29 mouse cellular contexts compared by ENCODE assay signal in the genomic region with DNA sequence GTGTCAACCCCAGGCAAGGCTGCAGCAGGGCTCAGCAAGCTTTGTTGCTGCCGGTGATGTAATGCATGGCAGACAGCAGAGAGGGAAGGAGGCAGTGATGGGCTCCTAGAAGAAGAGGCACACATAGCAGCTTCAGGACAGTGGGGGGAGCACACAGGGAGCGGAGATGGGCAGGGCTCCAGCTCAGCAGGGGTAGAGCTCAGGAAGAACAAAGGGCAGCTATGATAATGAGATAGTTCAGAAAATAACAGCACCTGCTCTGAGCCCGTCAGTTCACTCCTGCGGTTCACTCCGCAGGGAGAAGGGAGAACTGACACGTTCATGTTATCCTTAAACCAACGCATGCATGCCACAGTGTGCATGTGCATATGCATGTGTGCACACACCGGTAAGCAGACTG. TPM values are rescaled to one million over a fixed set of nuclear protein-coding genes. Genes with fewer than 3 reads are reported as not detected.
DNase-seq lines count a peak whose midpoint lies in the region; ATAC-seq and TF ChIP-seq lines count a peak whose summit lies in the region.
"Had no signal": no experiment of that assay in that cellular context is flagged by ENCODE, and none has a peak within 500 bp of the region (broad histone marks: within the 10 kb centered on the region; RNA-seq: fewer than 3 reads in every experiment).

No protein-coding gene starts in this region.

- TF ChIP-seq CTCF in forebrain, postnatal 0 days (IDR thresholded peaks at IDR 0.05; ENCODE audit: low read depth), result no peak
- TF ChIP-seq CTCF in E14TG2a.4 (conservative IDR thresholded peaks at IDR 0.05; ENCODE audit: low read length), result no peak
- TF ChIP-seq CTCF in hindbrain, postnatal 0 days (IDR thresholded peaks at IDR 0.05; ENCODE audit: low read depth), result no peak

- H3K27me3 ChIP-seq in forebrain, postnatal 0 days (ENCODE audit: insufficient read depth, low read length), result no peaks in the 10 kb centered on the region
- H3K27me3 ChIP-seq in forebrain, embryonic 10.5 days (ENCODE audit: poor library complexity, severe bottlenecking), result no peaks in the 10 kb centered on the region
- no peaks in the 10 kb centered on the region for H3K27me3 ChIP-seq in E14TG2a.4 (ENCODE audit: insufficient read depth, low read length)
- H3K27me3 ChIP-seq in hindbrain, postnatal 0 days (ENCODE audit: insufficient read depth, low read length), result no peaks in the 10 kb centered on the region
- H3K27me3 ChIP-seq: heart, embryonic 12.5 days; limb, embryonic 12.5 days; liver, embryonic 15.5 days; lung, embryonic 15.5 days; neural tube, embryonic 15.5 days; stomach, embryonic 15.5 days had no signal

- H3K36me3 ChIP-seq in forebrain, postnatal 0 days (ENCODE audit: insufficient read depth), result peaks cover 72% of the 10 kb centered on the region
- H3K36me3 ChIP-seq in forebrain, embryonic 10.5 days (replicated peaks), result peaks cover 100% of the 10 kb centered on the region
- H3K36me3 ChIP-seq in E14TG2a.4 (ENCODE audit: insufficient read depth, low read length), result peaks cover 40% of the 10 kb centered on the region
- H3K36me3 ChIP-seq in hindbrain, postnatal 0 days (ENCODE audit: insufficient read depth, low read length), result peaks cover 36% of the 10 kb centered on the region; the same call in 1 of the 2 replicates
- H3K36me3 ChIP-seq: liver, embryonic 15.5 days had no signal

- H3K27ac ChIP-seq in forebrain, postnatal 0 days (ENCODE audit: low read depth, low read length), result no peak overlapping the region
- no peak overlapping the region for H3K27ac ChIP-seq in forebrain, embryonic 10.5 days
- H3K27ac ChIP-seq in hindbrain, postnatal 0 days, result no peak overlapping the region
- H3K27ac ChIP-seq: heart, adult 2 months; hindbrain, embryonic 14.5 days; left cerebral cortex, adult 2 months; limb, embryonic 12.5 days; liver, embryonic 15.5 days; lung, embryonic 15.5 days; neural tube, embryonic 15.5 days; stomach, embryonic 15.5 days had no signal

- DNase-seq in cerebellum, adult 18-20 months, result peak; percentile 45 to 57
- DNase-seq in cerebellum, adult 9-10 months, result no peak
- DNase-seq in forebrain, postnatal 0 days, result no peak
- DNase-seq in forebrain, embryonic 10.5 days (ENCODE audit: extremely low spot score, low spot score), result no peak
- DNase-seq in ZHBTc4 (ENCODE audit: low read depth, low spot score), result peak; percentile 81
- no peak for DNase-seq in layer of hippocampus, adult 8-10 months (ENCODE audit: low spot score in 2 of 2)
- DNase-seq in hindbrain, postnatal 0 days (ENCODE audit: low spot score), result no peak
- DNase-seq: adrenal gland, adult 8-10 months; heart, adult 2 months; heart, postnatal 4 days; kidney, adult 18-20 months; kidney, postnatal 10 days; midbrain, embryonic 14.5 days; retina, postnatal 1 day; right cerebral cortex, postnatal 14 days had no signal

- WGBS in forebrain, postnatal 0 days, result 55% methylated on average over 8 of the region's 8 CpGs
- 87% methylated on average over 8 of the region's 8 CpGs for whole genome bisulfite sequencing in forebrain, embryonic 10.5 days
- 49% methylated on average over 8 of the region's 8 CpGs for WGBS in hindbrain, postnatal 0 days

- H3K9ac ChIP-seq in forebrain, postnatal 0 days, result no peak overlapping the region
- no peak overlapping the region for H3K9ac ChIP-seq in hindbrain, postnatal 0 days (replicated peaks; ENCODE audit: low read length)
- H3K9ac ChIP-seq: heart, embryonic 12.5 days; hindbrain, embryonic 14.5 days; limb, embryonic 12.5 days; liver, embryonic 15.5 days; lung, embryonic 15.5 days; neural tube, embryonic 15.5 days; stomach, embryonic 15.5 days had no signal

- no peak overlapping the region for H3K4me3 ChIP-seq in forebrain, postnatal 0 days (ENCODE audit: low read depth, low read length)
- no peak overlapping the region for H3K4me3 ChIP-seq in forebrain, embryonic 10.5 days
- H3K4me3 ChIP-seq in E14TG2a.4 (replicated peaks; ENCODE audit: low read length), result peak overlapping the region; percentile 17; the same call in 1 of the 2 replicates
- H3K4me3 ChIP-seq in hindbrain, postnatal 0 days (ENCODE audit: low read length), result no peak overlapping the region
- H3K4me3 ChIP-seq: heart, adult 2 months; heart, embryonic 12.5 days; left cerebral cortex, adult 2 months; limb, embryonic 12.5 days; liver, embryonic 15.5 days; lung, embryonic 15.5 days; neural tube, embryonic 15.5 days; stomach, embryonic 15.5 days had no signal

- H3K4me1 ChIP-seq in forebrain, postnatal 0 days (ENCODE audit: insufficient read depth), result no peaks in the 10 kb centered on the region
- H3K4me1 ChIP-seq in forebrain, embryonic 10.5 days, result no peaks in the 10 kb centered on the region
- H3K4me1 ChIP-seq in E14TG2a.4 (replicated peaks; ENCODE audit: low read depth, low read length), result peaks cover 73% of the 10 kb centered on the region
- no peaks in the 10 kb centered on the region for H3K4me1 ChIP-seq in hindbrain, postnatal 0 days (ENCODE audit: insufficient read depth, low read length)
- H3K4me1 ChIP-seq: heart, embryonic 12.5 days; limb, embryonic 12.5 days; liver, embryonic 15.5 days; lung, embryonic 15.5 days; neural tube, embryonic 15.5 days; stomach, embryonic 15.5 days had no signal

- no peaks in the 10 kb centered on the region for H3K9me3 ChIP-seq in forebrain, postnatal 0 days (ENCODE audit: low read length)
- peaks cover 3% of the 10 kb centered on the region; the same call in 1 of the 2 replicates for H3K9me3 ChIP-seq in forebrain, embryonic 10.5 days
- H3K9me3 ChIP-seq in E14TG2a.4 (ENCODE audit: low read length), result no peaks in the 10 kb centered on the region
- H3K9me3 ChIP-seq in hindbrain, postnatal 0 days (ENCODE audit: low read length), result no peaks in the 10 kb centered on the region
- H3K9me3 ChIP-seq: heart, embryonic 12.5 days; liver, embryonic 15.5 days; lung, embryonic 15.5 days; neural tube, embryonic 15.5 days; stomach, embryonic 15.5 days had no signal

- H3K4me2 ChIP-seq in forebrain, postnatal 0 days (ENCODE audit: low read depth), result no peak overlapping the region
- no peak overlapping the region for H3K4me2 ChIP-seq in hindbrain, postnatal 0 days (ENCODE audit: low read depth, low read length)
- H3K4me2 ChIP-seq: heart, embryonic 12.5 days; hindbrain, embryonic 14.5 days; limb, embryonic 12.5 days; liver, embryonic 15.5 days; lung, embryonic 15.5 days; neural tube, embryonic 15.5 days; stomach, embryonic 15.5 days had no signal

- peak; percentile 21; the same call in 1 of the 2 replicates for ATAC-seq in forebrain, postnatal 0 days
- ATAC-seq in hindbrain, postnatal 0 days, result no peak
- ATAC-seq: forebrain, embryonic 16.5 days; inflammation-experienced regulatory T-cells, adult 6 months had no signal

RNA-seq across cellular contexts. Expression of gene Flywch1, which starts 12.6 kb away (rescaled TPM):
- 167 and 189 TPM in 2 replicates for total RNA-seq in forebrain, postnatal 0 days (2014; rRNA removed)
- polyA plus RNA-seq in forebrain, postnatal 0 days (2015; fragmentation: Nextera tagmentation; extraction: Ambion mirVana), result 117 and 135 TPM in 2 replicates
- polyA plus RNA-seq in forebrain, embryonic 10.5 days (2016; fragmentation: Nextera tagmentation; extraction: Ambion mirVana), result 190 and 197 TPM in 2 replicates
- 100 to 1,000 TPM; 324 to 395 (median 358) TPM for total RNA-seq in layer of hippocampus, adult 8-10 months (2022)
- total RNA-seq in hindbrain, postnatal 0 days (2014; rRNA removed), result 230 and 258 TPM in 2 replicates
- 165 and 183 TPM in 2 replicates for polyA plus RNA-seq in hindbrain, postnatal 0 days (2015; fragmentation: Nextera tagmentation; extraction: Ambion mirVana)

RNA-seq across cellular contexts. Expression of gene Kremen2, which starts 13.2 kb away (rescaled TPM):
- total RNA-seq in forebrain, postnatal 0 days (2014; rRNA removed), result 0.38 and 0.90 TPM in 2 replicates
- polyA plus RNA-seq in forebrain, postnatal 0 days (2015; fragmentation: Nextera tagmentation; extraction: Ambion mirVana), result 0.23 and 0.82 TPM in 2 replicates
- 1.5 and 2.9 TPM in 2 replicates for polyA plus RNA-seq in forebrain, embryonic 10.5 days (2016; fragmentation: Nextera tagmentation; extraction: Ambion mirVana)
- 1 to 10 TPM in 1 of 4 experiments, under 1 TPM in 3; 0.51 to 1.3 (median 0.68) TPM for total RNA-seq in layer of hippocampus, adult 8-10 months (2022)
- total RNA-seq in hindbrain, postnatal 0 days (2014; rRNA removed), result 1.2 and 2.0 TPM in 2 replicates
- polyA plus RNA-seq in hindbrain, postnatal 0 days (2015; fragmentation: Nextera tagmentation; extraction: Ambion mirVana), result 1.1 and 1.4 TPM in 2 replicates
- total RNA-seq: gastrocnemius, adult 8-10 months; heart, adult 2 months; heart, postnatal 4 days; liver, adult 2 months had no signal
- polyA plus RNA-seq: heart, postnatal 0 days; liver, embryonic 15.5 days had no signal

RNA-seq across cellular contexts. Expression of gene Paqr4, which starts 18.1 kb away (rescaled TPM):
- 51.9 and 54.9 TPM in 2 replicates for total RNA-seq in forebrain, postnatal 0 days (2014; rRNA removed)
- polyA plus RNA-seq in forebrain, postnatal 0 days (2015; fragmentation: Nextera tagmentation; extraction: Ambion mirVana), result 48.8 and 56.9 TPM in 2 replicates
- 21.5 and 23.9 TPM in 2 replicates for polyA plus RNA-seq in forebrain, embryonic 10.5 days (2016; fragmentation: Nextera tagmentation; extraction: Ambion mirVana)
- 10 to 100 TPM; 53.1 to 56.9 (median 53.6) TPM for total RNA-seq in layer of hippocampus, adult 8-10 months (2022)
- 102 and 120 TPM in 2 replicates for total RNA-seq in hindbrain, postnatal 0 days (2014; rRNA removed)
- 69.4 and 72.1 TPM in 2 replicates for polyA plus RNA-seq in hindbrain, postnatal 0 days (2015; fragmentation: Nextera tagmentation; extraction: Ambion mirVana)

RNA-seq across cellular contexts. Expression of gene Flywch2, which starts 27.1 kb away (rescaled TPM):
- total RNA-seq in forebrain, postnatal 0 days (2014; rRNA removed), result 55.0 and 69.2 TPM in 2 replicates
- 77.4 and 79.2 TPM in 2 replicates for polyA plus RNA-seq in forebrain, postnatal 0 days (2015; fragmentation: Nextera tagmentation; extraction: Ambion mirVana)
- 23.8 and 25.0 TPM in 2 replicates for polyA plus RNA-seq in forebrain, embryonic 10.5 days (2016; fragmentation: Nextera tagmentation; extraction: Ambion mirVana)
- total RNA-seq in layer of hippocampus, adult 8-10 months (2022), result 10 to 100 TPM in 2 of 4 experiments, 1 to 10 TPM in 2; 8.1 to 11.7 (median 10.1) TPM
- 63.3 and 83.8 TPM in 2 replicates for total RNA-seq in hindbrain, postnatal 0 days (2014; rRNA removed)
- 99.8 and 123 TPM in 2 replicates for polyA plus RNA-seq in hindbrain, postnatal 0 days (2015; fragmentation: Nextera tagmentation; extraction: Ambion mirVana)
- total RNA-seq: gastrocnemius, adult 8-10 months had no signal

RNA-seq across cellular contexts. Expression of gene Srrm2, which starts 31.5 kb away (rescaled TPM):
- total RNA-seq in forebrain, postnatal 0 days (2014; rRNA removed), result 106 and 147 TPM in 2 replicates
- 218 and 384 TPM in 2 replicates for polyA plus RNA-seq in forebrain, postnatal 0 days (2015; fragmentation: Nextera tagmentation; extraction: Ambion mirVana)
- polyA plus RNA-seq in forebrain, embryonic 10.5 days (2016; fragmentation: Nextera tagmentation; extraction: Ambion mirVana), result 482 and 518 TPM in 2 replicates
- total RNA-seq in layer of hippocampus, adult 8-10 months (2022), result 100 to 1,000 TPM; 503 to 777 (median 666) TPM
- total RNA-seq in hindbrain, postnatal 0 days (2014; rRNA removed), result 133 and 144 TPM in 2 replicates
- polyA plus RNA-seq in hindbrain, postnatal 0 days (2015; fragmentation: Nextera tagmentation; extraction: Ambion mirVana), result 419 and 436 TPM in 2 replicates

Comparison
In these comparisons a context has a peak if more than half of its experiments do, and no peak if none do; other contexts are left out.
1. DNase-seq: peak in cerebellum, adult 18-20 months (2 of 2) and ZHBTc4 (single experiment); none in cerebellum, adult 9-10 months (single experiment), forebrain, postnatal 0 days (single experiment), forebrain, embryonic 10.5 days (single experiment), layer of hippocampus, adult 8-10 months (0 of 2) and hindbrain, postnatal 0 days (single experiment).